Mouse (Mus musculus): ENCODE results near the gene Otop3.

- TF ChIP-seq CTCF (IDR thresholded peaks at IDR 0.05; ENCODE audit: control insufficient read depth, insufficient read depth, insufficient read length) (no peak), USF1 (IDR thresholded peaks at IDR 0.05; ENCODE audit: low read depth) (no peak), MAX (IDR thresholded peaks at IDR 0.05) (no peak), FOSL1 (IDR thresholded peaks at IDR 0.05; ENCODE audit: insufficient read depth, low read length, poor library complexity, severe bottlenecking) (no peak)
Observed at GRCm38 (mm10) chr11:115286201-115286993, 48.1 kb upstream of the Otop3 start.

Data from C2C12 (cell line).